Mouse (Mus musculus) thymus, adult 2 months (tissue): ENCODE measurements around the gene Sept3. TPM values are rescaled to one million over a fixed set of nuclear protein-coding genes. Genes with fewer than 3 reads are reported as not detected.
A peak's percentile ranks its signal among the peaks of the same experiment; 100 is the strongest.

Source experiments
- DNase-seq: peaks from one replicate; pipeline ENCODE4 v3.0.0; 2021
- H3K27ac ChIP-seq: fragments of 200-500 bp; 2 replicates; pipeline ENCODE4 v1.5.1; 2012; ENCODE audit warnings: low read length, control low read depth; ENCODE audit not compliant: control insufficient read depth, insufficient read depth
- H3K27me3 ChIP-seq: fragments of 200-500 bp; 2 replicates; pipeline ENCODE4 v1.6.1; 2012; ENCODE audit warnings: mild to moderate bottlenecking, low read length, moderate library complexity, mixed read lengths; ENCODE audit not compliant: control insufficient read depth, insufficient read depth
- H3K36me3 ChIP-seq: fragments of 200-500 bp; 2 replicates; pipeline ENCODE4 v1.6.1; 2012; ENCODE audit warnings: mild to moderate bottlenecking, low read length, moderate library complexity; ENCODE audit not compliant: control insufficient read depth, insufficient read depth
- H3K4me1 ChIP-seq: fragments of 200-500 bp; replicated peaks from 2 replicates; pipeline ENCODE4 v1.6.1; 2012; ENCODE audit warnings: low read length; ENCODE audit not compliant: control insufficient read depth, insufficient read depth
- H3K4me3 ChIP-seq: fragments of 200-500 bp; 2 replicates; pipeline ENCODE4 v1.5.1; 2012; ENCODE audit warnings: mild to moderate bottlenecking, low read length, control low read depth, moderate library complexity; ENCODE audit not compliant: control insufficient read depth, insufficient read depth
- CTCF ChIP-seq: fragments of 200-500 bp; IDR thresholded peaks from 2 replicates; pipeline ENCODE4 v1.5.1; 2012; ENCODE audit warnings: mild to moderate bottlenecking, control low read depth, low read length, moderate library complexity, borderline replicate concordance; ENCODE audit not compliant: control insufficient read depth, poor library complexity, insufficient read depth; ENCODE audit errors: extremely low read depth
- POLR2A ChIP-seq: fragments of 200-500 bp; IDR thresholded peaks from 2 replicates; pipeline ENCODE4 v1.6.1; 2012; ENCODE audit warnings: mild to moderate bottlenecking, low read length, control low read depth, moderate library complexity; ENCODE audit not compliant: control insufficient read depth, poor library complexity, insufficient read depth; ENCODE audit errors: extremely low read depth
- WGBS: fragments of 180-500 bp; shearing (Covaris S2); methylation state at CpG from one replicate; pipeline ENCODE4 v1.1.7; 2018; 5-methylcytosine and 5-hydroxymethylcytosine counted together
- polyA plus RNA-seq: library from polyadenylated mRNA; depleted of rRNA; stranded (reverse); fragments of >200 nt; gene quantifications from 2 replicates; pipeline ENCODE4 v1.2.3, GENCODE M21; 2012; rRNA removed

Sept3 gene
- polyA plus RNA-seq, 1 experiment, result 4.6 TPM

GRCm38 (mm10) chr15:82341036-82341501 lies 66.4 kb downstream of the Sept3 start:
- H3K27ac ChIP-seq, result no peak overlapping the region
- H3K36me3 ChIP-seq, result no peaks in the 10 kb centered on the region
- H3K4me1 ChIP-seq, result peaks cover 26% of the 10 kb centered on the region
- WGBS, result 4% methylated on average over 40 of the region's 40 CpGs
- peak; percentile 13 for DNase-seq
- H3K4me3 ChIP-seq, result peak overlapping the region; percentile 49
- no peak for TF ChIP-seq CTCF
- TF ChIP-seq POLR2A, result no peak
- no peaks in the 10 kb centered on the region for H3K27me3 ChIP-seq

GRCm38 (mm10) chr15:82341675-82342542 lies 67.2 kb downstream of the Sept3 start:
- TF ChIP-seq CTCF, result no peak
- no peak for TF ChIP-seq POLR2A
- H3K4me3 ChIP-seq, result no peak overlapping the region
- H3K27me3 ChIP-seq, result no peaks in the 10 kb centered on the region
- no peak for DNase-seq
- H3K27ac ChIP-seq, result peak overlapping the region; percentile 16; the same call in 1 of the 2 replicates
- no peaks in the 10 kb centered on the region for H3K36me3 ChIP-seq
- 22% methylated on average over 15 of the region's 15 CpGs for whole genome bisulfite sequencing
- H3K4me1 ChIP-seq, result peaks cover 28% of the 10 kb centered on the region

DNA sequence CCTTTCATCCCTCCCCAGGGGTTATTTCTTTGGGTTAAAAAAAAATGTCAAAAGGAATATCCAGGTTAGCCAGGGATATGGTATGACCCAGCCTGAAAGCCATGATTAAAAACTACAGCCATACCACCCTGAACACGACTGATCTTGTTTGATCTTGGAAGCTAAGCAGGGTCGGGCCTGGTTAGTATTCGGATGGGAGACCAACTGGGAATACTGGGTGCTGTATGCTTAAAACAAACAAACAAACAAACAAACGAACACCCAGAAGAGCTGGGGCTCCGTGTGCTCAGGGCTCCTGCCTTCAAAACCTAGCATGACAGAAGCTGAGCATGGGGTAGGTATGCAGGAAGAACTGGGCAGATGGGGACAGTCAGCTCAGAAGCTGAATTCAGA lies 67.8 kb downstream of the Sept3 start:
- WGBS, result 91% methylated on average over 5 of the region's 5 CpGs
- H3K27ac ChIP-seq, result no peak overlapping the region
- no peak overlapping the region for H3K4me3 ChIP-seq
- H3K27me3 ChIP-seq, result no peaks in the 10 kb centered on the region
- DNase-seq, result no peak
- H3K4me1 ChIP-seq, result peaks cover 33% of the 10 kb centered on the region
- TF ChIP-seq POLR2A, result no peak
- no peak for TF ChIP-seq CTCF
- no peaks in the 10 kb centered on the region for H3K36me3 ChIP-seq

DNA sequence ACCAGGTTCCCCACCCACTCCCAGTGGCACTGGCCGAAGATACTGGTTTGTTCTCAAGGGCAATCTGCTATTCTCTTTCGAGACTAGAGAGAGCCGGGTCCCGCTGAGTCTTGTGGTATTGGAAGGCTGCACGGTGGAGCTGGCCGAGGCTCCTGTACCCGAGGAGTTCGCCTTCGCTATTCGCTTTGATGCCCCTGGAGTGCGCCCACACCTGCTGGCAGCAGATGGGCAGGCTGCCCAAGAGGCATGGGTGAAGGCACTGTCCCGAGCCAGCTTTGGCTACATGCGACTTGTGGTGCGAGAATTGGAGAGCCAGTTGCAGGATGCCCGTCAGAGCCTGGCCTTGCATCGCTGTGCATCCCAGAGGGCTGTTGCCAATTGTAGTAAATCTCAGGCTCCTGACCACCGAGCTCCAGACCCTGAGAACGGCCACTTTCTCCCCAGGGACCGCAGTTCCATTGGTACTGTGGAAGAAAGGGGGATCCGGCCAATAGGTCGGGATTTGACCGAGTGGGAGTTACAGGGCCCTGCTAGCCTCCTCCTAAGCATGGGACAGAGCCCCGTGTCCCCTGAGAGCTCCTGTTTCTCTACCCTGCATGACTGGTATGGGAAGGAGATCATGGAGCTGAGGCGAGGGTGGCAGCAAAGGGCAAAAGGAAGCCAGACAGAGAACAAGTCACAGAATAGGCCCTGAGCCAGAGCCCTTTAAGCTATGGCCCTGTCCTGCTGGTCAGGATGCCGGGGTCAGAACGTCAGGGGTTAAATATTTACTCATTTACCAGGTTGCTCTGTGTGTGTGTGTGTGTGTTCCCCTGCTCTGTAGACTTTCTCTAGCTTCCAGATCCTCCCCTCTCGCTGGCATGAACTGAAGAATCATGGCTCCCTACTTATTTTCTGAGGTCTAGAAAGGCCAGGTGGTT lies 68.9 kb downstream of the Sept3 start:
- TF ChIP-seq POLR2A, result no peak
- no peak for TF ChIP-seq CTCF
- H3K4me3 ChIP-seq, result no peak overlapping the region
- no peak for DNase-seq
- 86% methylated on average over 27 of the region's 27 CpGs for WGBS
- H3K4me1 ChIP-seq, result peaks cover 30% of the 10 kb centered on the region
- H3K36me3 ChIP-seq, result peaks cover 8% of the 10 kb centered on the region
- H3K27ac ChIP-seq, result no peak overlapping the region
- no peaks in the 10 kb centered on the region for H3K27me3 ChIP-seq

Other genes with a start within 250 kb of the Sept3 start
- gene Desi1, start 241.0 kb upstream of the Sept3 start, polyA plus RNA-seq, result 199 and 252 TPM in 2 replicates
- gene Snu13, start 227.3 kb upstream of the Sept3 start, polyA plus RNA-seq, result 122 and 134 TPM in 2 replicates
- 0.04 TPM in 1 of 2 replicates, not detected in the other for gene 4930407I10Rik, start 215.7 kb upstream of the Sept3 start, polyA plus RNA-seq
- gene Mei1, start 204.9 kb upstream of the Sept3 start, polyA plus RNA-seq, result 0.08 and 0.11 TPM in 2 replicates
- gene Ccdc134, start 147.0 kb upstream of the Sept3 start, polyA plus RNA-seq, result 33.1 and 39.4 TPM in 2 replicates
- 410 and 478 TPM in 2 replicates for gene Srebf2, start 127.7 kb upstream of the Sept3 start, polyA plus RNA-seq
- gene Shisa8, start 62.1 kb upstream of the Sept3 start, polyA plus RNA-seq, result 0.93 and 1.1 TPM in 2 replicates
- 4.3 and 7.0 TPM in 2 replicates for gene Tnfrsf13c, start 50.5 kb upstream of the Sept3 start, polyA plus RNA-seq
- 44.8 and 68.0 TPM in 2 replicates for gene Cenpm, start 30.1 kb upstream of the Sept3 start, polyA plus RNA-seq
- gene 1500009C09Rik, start 22.5 kb upstream of the Sept3 start, polyA plus RNA-seq, result 0.08 and 0.24 TPM in 2 replicates
- gene Wbp2nl, start 24.1 kb downstream of the Sept3 start, polyA plus RNA-seq, result 0.11 and 0.14 TPM in 2 replicates
- 118 and 150 TPM in 2 replicates for gene Naga, start 64.0 kb downstream of the Sept3 start, polyA plus RNA-seq
- 1.7 and 2.3 TPM in 2 replicates for gene Pheta2, start 64.0 kb downstream of the Sept3 start, polyA plus RNA-seq
- gene Smdt1, start 64.1 kb downstream of the Sept3 start, polyA plus RNA-seq, result 218 and 230 TPM in 2 replicates
- 227 and 278 TPM in 2 replicates for gene Ndufa6, start 79.4 kb downstream of the Sept3 start, polyA plus RNA-seq
- gene Cyp2d22, start 105.4 kb downstream of the Sept3 start, polyA plus RNA-seq, result 12.6 and 15.7 TPM in 2 replicates
- not detected in 2 replicates for gene Cyp2d11, start 119.1 kb downstream of the Sept3 start, polyA plus RNA-seq
- gene Cyp2d10, start 132.3 kb downstream of the Sept3 start, polyA plus RNA-seq, result 0.28 and 2.5 TPM in 2 replicates
- gene Cyp2d9, start 158.5 kb downstream of the Sept3 start, polyA plus RNA-seq, result 0.22 and 0.23 TPM in 2 replicates